Mouse (Mus musculus): Measurements from ENCODE around the gene Hist2h2be. TPM values are rescaled to one million over a fixed set of nuclear protein-coding genes. Genes with fewer than 3 reads are reported as not detected.

Hist2h2be gene
- total and polyA plus RNA-seq, 3 experiments = 1.8 to 3.2 TPM; not detected in 1

- no peak for TF ChIP-seq TBP (IDR thresholded peaks at IDR 0.05; ENCODE audit: low read depth, low read length)
- TF ChIP-seq TAL1 (IDR thresholded peaks at IDR 0.05; ENCODE audit: low read length) = peak; percentile 79
- peak; percentile 60 for DNase-seq (ENCODE audit: low read depth, low spot score)
- no peak overlapping the region for H3K9ac ChIP-seq (ENCODE audit: control insufficient read depth, low read depth, low read length, poor library complexity, severe bottlenecking)
- H3K27me3 ChIP-seq (ENCODE audit: control insufficient read depth in 1 of 2, insufficient read depth in 2 of 2, low read length in 2 of 2) = no peaks in the 10 kb centered on the region
- no peaks in the 10 kb centered on the region for H3K79me2 ChIP-seq (ENCODE audit: control insufficient read depth, insufficient read depth, low read length, poor library complexity)
- H3K4me1 ChIP-seq (ENCODE audit: control insufficient read depth in 1 of 2, insufficient read depth in 2 of 2, low read length in 2 of 2) = peaks cover 11 to 25% of the 10 kb centered on the region in 2 experiments
- no peak overlapping the region for H3K27ac ChIP-seq (ENCODE audit: control insufficient read depth, low read depth, low read length)
- H3K9me3 ChIP-seq (replicated peaks; ENCODE audit: insufficient read depth, low read length) = no peaks in the 10 kb centered on the region
- H3K4me3 ChIP-seq (ENCODE audit: control insufficient read depth in 1 of 2, insufficient read depth in 1 of 2, low read depth in 2 of 2, low read length in 2 of 2) = no peak overlapping the region
- peaks cover 0 to 25% of the 10 kb centered on the region in 2 experiments; a peak in 2 of 4 replicates for H3K36me3 ChIP-seq (ENCODE audit: control insufficient read depth in 1 of 2, insufficient read depth in 2 of 2, low read length in 2 of 2)
Observed at GRCm38 (mm10) chr3:96230910-96231757, 10.2 kb downstream of the Hist2h2be start.

DNA sequence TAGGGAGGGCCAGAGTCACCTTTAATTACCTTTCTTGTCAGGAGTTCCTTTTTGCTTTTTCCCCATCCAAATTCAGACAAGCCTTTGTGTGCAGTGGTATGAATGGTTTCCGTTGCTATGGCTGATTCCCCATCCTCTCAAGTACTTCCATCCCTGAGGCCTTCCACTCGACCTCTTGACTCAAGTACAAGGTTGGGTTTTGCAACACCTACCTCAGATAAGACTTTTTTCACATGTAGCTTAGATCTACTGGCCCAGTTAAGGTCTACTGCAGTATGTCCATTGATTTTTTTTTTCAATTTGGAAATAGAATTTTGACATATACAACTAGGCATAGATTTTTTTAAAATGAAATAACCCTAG is 10.8 kb downstream of the Hist2h2be start:
- peaks cover 11 to 25% of the 10 kb centered on the region in 2 experiments for H3K4me1 ChIP-seq (ENCODE audit: control insufficient read depth in 1 of 2, insufficient read depth in 2 of 2, low read length in 2 of 2)
- no peak overlapping the region for H3K27ac ChIP-seq (ENCODE audit: control insufficient read depth, low read depth, low read length)
- H3K79me2 ChIP-seq (ENCODE audit: control insufficient read depth, insufficient read depth, low read length, poor library complexity) = no peaks in the 10 kb centered on the region
- H3K27me3 ChIP-seq (ENCODE audit: control insufficient read depth in 1 of 2, insufficient read depth in 2 of 2, low read length in 2 of 2) = no peaks in the 10 kb centered on the region
- H3K9me3 ChIP-seq (replicated peaks; ENCODE audit: insufficient read depth, low read length) = no peaks in the 10 kb centered on the region
- no peak for DNase-seq (ENCODE audit: low read depth, low spot score)
- H3K36me3 ChIP-seq (ENCODE audit: control insufficient read depth in 1 of 2, insufficient read depth in 2 of 2, low read length in 2 of 2) = peaks cover 0 to 22% of the 10 kb centered on the region in 2 experiments; a peak in 2 of 4 replicates
- TF ChIP-seq RAD21 (IDR thresholded peaks at IDR 0.05; ENCODE audit: low read depth, low read length) = no peak
- no peak for TF ChIP-seq ZC3H11A (IDR thresholded peaks at IDR 0.05; ENCODE audit: low read depth, low read length)
- TF ChIP-seq HCFC1 (IDR thresholded peaks at IDR 0.05; ENCODE audit: low read depth, low read length) = no peak
- H3K9ac ChIP-seq (ENCODE audit: control insufficient read depth, low read depth, low read length, poor library complexity, severe bottlenecking) = no peak overlapping the region
- H3K4me3 ChIP-seq (ENCODE audit: control insufficient read depth in 1 of 2, insufficient read depth in 1 of 2, low read depth in 2 of 2, low read length in 2 of 2) = no peak overlapping the region

DNA sequence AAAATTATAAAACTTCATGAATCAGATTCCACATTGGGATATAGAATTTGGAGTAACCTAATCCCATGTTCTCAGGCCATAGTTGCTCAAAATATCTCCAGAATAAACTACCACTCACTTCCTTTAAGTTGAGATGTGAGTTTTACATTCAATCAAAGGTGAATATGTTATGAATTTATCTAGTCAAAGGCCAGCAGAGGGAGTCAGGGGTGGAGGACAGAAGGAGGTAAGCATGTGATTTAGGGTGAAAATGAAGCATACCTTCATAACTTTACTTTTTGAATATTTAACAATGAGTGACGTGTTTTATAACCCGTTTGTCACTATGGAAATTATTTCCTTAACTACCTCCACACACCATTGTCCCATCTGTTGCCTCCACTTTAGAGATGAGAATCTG is 14.0 kb downstream of the Hist2h2be start:
- peaks cover 11 to 28% of the 10 kb centered on the region in 2 experiments for H3K4me1 ChIP-seq (ENCODE audit: control insufficient read depth in 1 of 2, insufficient read depth in 2 of 2, low read length in 2 of 2)
- no peak overlapping the region for H3K27ac ChIP-seq (ENCODE audit: control insufficient read depth, low read depth, low read length)
- TF ChIP-seq MAFK (IDR thresholded peaks at IDR 0.05; ENCODE audit: borderline replicate concordance, low read depth, low read length) (no peak), USF1 (IDR thresholded peaks at IDR 0.05; ENCODE audit: low read depth, low read length) (no peak), CTCF (IDR thresholded peaks at IDR 0.05 in 2 of 3, conservative IDR thresholded peaks at IDR 0.05 in 1 of 3; ENCODE audit: control insufficient read depth in 1 of 3, insufficient read depth in 1 of 3, low read depth in 2 of 3, low read length in 3 of 3, poor library complexity in 1 of 3, severe bottlenecking in 1 of 3) (no peak), MAZ (IDR thresholded peaks at IDR 0.05; ENCODE audit: low read depth, low read length) (no peak), ZC3H11A (IDR thresholded peaks at IDR 0.05; ENCODE audit: low read depth, low read length) (no peak)
- H3K27me3 ChIP-seq (ENCODE audit: control insufficient read depth in 1 of 2, insufficient read depth in 2 of 2, low read length in 2 of 2) = no peaks in the 10 kb centered on the region
- no peak overlapping the region for H3K9ac ChIP-seq (ENCODE audit: control insufficient read depth, low read depth, low read length, poor library complexity, severe bottlenecking)
- H3K36me3 ChIP-seq (ENCODE audit: control insufficient read depth in 1 of 2, insufficient read depth in 2 of 2, low read length in 2 of 2) = peaks cover 0 to 24% of the 10 kb centered on the region in 2 experiments; a peak in 2 of 4 replicates
- H3K4me3 ChIP-seq (ENCODE audit: control insufficient read depth in 1 of 2, insufficient read depth in 1 of 2, low read depth in 2 of 2, low read length in 2 of 2) = no peak overlapping the region
- peak; percentile 52 for DNase-seq (ENCODE audit: low read depth, low spot score)
- no peaks in the 10 kb centered on the region for H3K9me3 ChIP-seq (replicated peaks; ENCODE audit: insufficient read depth, low read length)
- H3K79me2 ChIP-seq (ENCODE audit: control insufficient read depth, insufficient read depth, low read length, poor library complexity) = peaks cover 4% of the 10 kb centered on the region; the same call in 1 of the 2 replicates

Measured in MEL (cell line).